Mouse (Mus musculus) ES-E14 (cell line): Measurements from ENCODE around the gene Snx32. TPM values are rescaled to one million over a fixed set of nuclear protein-coding genes. Genes with fewer than 3 reads are reported as not detected.

ENCODE experiments used
- DNase-seq: peaks from one replicate; pipeline ENCODE4 v3.0.0-alpha.2; 2013; ENCODE audit warnings: low read depth, low spot score
- H3K27ac ChIP-seq: 2 replicates; pipeline ENCODE4 v1.5.1; 2012; ENCODE audit warnings: low read depth, mild to moderate bottlenecking, low read length, moderate library complexity, mixed read lengths; ENCODE audit not compliant: poor library complexity, insufficient read depth, severe bottlenecking
- H3K36me3 ChIP-seq: 2 replicates; pipeline ENCODE4 v1.6.1; 2012; ENCODE audit warnings: mild to moderate bottlenecking, low read length, moderate library complexity, mixed read lengths; ENCODE audit not compliant: control insufficient read depth, poor library complexity, insufficient read depth, severe bottlenecking
- H3K4me1 ChIP-seq, 2 experiments: fragments of 150-350 bp in 1 of 2; sonication (generic) in 1 of 2; 2 replicates each; pipeline ENCODE4 v1.6.1; 2012; ENCODE audit warnings: low read length in 2 of 2, mild to moderate bottlenecking in 1 of 2, mixed read lengths in 1 of 2; ENCODE audit not compliant: control insufficient read depth in 2 of 2, insufficient read depth in 2 of 2, poor library complexity in 1 of 2
- H3K4me3 ChIP-seq, 2 experiments: fragments of 150-350 bp in 1 of 2; sonication (generic) in 1 of 2; 2 replicates each; pipeline ENCODE4 v1.5.1; 2012; ENCODE audit warnings: low read length in 2 of 2, low read depth in 1 of 2, mild to moderate bottlenecking in 1 of 2, mixed read lengths in 1 of 2; ENCODE audit not compliant: insufficient read depth in 1 of 2, poor library complexity in 1 of 2, severe bottlenecking in 1 of 2
- H3K9ac ChIP-seq: 2 replicates; pipeline ENCODE4 v1.6.1; 2012; ENCODE audit warnings: low read depth, mild to moderate bottlenecking, low read length, mixed read lengths; ENCODE audit not compliant: poor library complexity, insufficient read depth, severe bottlenecking
- H3K9me3 ChIP-seq: fragments of 150-350 bp; sonication (generic); 2 replicates; pipeline ENCODE4 v1.6.1; 2012; ENCODE audit warnings: low read depth, mild to moderate bottlenecking, low read length; ENCODE audit not compliant: control insufficient read depth, insufficient read depth
- CHD2 ChIP-seq: IDR thresholded peaks from 2 replicates; pipeline ENCODE4 v1.6.1; 2014; ENCODE audit warnings: mild to moderate bottlenecking, low read depth, low read length, inconsistent platforms
- HCFC1 ChIP-seq: IDR thresholded peaks from 2 replicates; pipeline ENCODE4 v1.6.1; 2012; ENCODE audit warnings: low read length, inconsistent platforms, borderline replicate concordance; ENCODE audit not compliant: insufficient read depth
- MAFK ChIP-seq: IDR thresholded peaks from 2 replicates; pipeline ENCODE4 v1.6.1; 2014; ENCODE audit warnings: mild to moderate bottlenecking, low read depth, low read length, inconsistent platforms; ENCODE audit not compliant: insufficient read depth
- ZC3H11A ChIP-seq: IDR thresholded peaks from 2 replicates; pipeline ENCODE4 v1.6.1; 2012; ENCODE audit warnings: low read depth, mild to moderate bottlenecking, inconsistent platforms, low read length, borderline replicate concordance
- ZNF384 ChIP-seq: IDR thresholded peaks from 2 replicates; pipeline ENCODE4 v1.6.1; 2012; ENCODE audit warnings: low read depth, low read length, inconsistent platforms
- in situ Hi-C, 2 experiments: fragments of 600-800 bp; cut with MboI; formaldehyde crosslinking; loops; one replicate each; pipeline ENCODE4 v1.15.1; 2025; ENCODE audit warnings: low sequenced_read_pairs in 2 of 2, inconsistent platforms in 1 of 2; ENCODE audit not compliant: unreplicated experiment in 2 of 2
- total RNA-seq: library from RNA; depleted of rRNA; stranded (reverse); fragments of 300-350 nt; gene quantifications from 2 replicates; pipeline ENCODE4 v1.2.3, GENCODE M21; 2012

Snx32 gene
- total RNA-seq, 1 experiment = 3.3 TPM

DNA sequence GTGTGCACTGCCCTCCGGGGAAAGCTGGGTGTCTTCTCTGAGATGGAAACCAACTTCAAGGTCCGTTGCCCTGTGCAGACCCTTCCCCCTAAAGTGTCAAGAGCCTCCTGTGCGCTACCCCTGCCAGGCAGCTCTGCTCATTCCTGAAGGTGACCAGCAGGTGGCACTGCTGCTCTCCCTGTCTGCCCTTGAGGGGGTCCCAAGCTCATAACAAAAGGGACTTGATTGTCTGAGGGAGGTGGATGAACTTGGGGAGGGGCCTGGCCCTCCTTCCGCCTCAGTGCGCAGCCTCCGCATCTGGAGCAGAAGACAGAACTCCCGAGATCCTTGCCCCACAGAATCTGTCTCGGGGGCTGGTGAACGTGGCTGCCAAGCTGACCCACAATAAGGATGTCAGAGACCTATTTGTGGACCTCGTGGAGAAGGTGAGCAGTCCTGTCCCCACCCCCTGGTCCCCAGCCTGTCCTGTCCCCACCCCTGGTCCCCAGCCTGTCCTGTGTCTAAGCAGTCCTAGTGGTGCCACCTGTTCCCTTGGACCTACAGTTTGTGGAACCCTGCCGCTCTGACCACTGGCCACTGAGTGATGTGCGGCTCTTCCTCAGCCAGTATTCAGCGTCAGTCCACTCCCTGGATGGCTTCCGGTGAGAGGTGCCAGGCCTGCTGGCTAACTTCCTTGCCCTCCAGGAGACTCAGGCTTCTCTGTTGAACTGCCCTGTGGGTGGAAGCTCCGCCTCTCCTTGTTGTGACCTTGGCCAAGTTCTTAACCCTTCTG lies 46.4 kb downstream of the Snx32 start:
- H3K27ac ChIP-seq = 0 out of 2 replicates have a peak overlapping the region, but pooled peaks have one; percentile 26
- H3K4me3 ChIP-seq = peak overlapping the region; percentile 18 to 54
- TF ChIP-seq ZNF384 (no peak), HCFC1 (peak; percentile 40; the same call in 1 of the 2 replicates), ZC3H11A (no peak)
- H3K36me3 ChIP-seq = peaks cover 31% of the 10 kb centered on the region
- H3K9ac ChIP-seq = peak overlapping the region; percentile 53
- peaks cover 7 to 13% of the 10 kb centered on the region in 2 experiments; a peak in 3 of 4 replicates for H3K4me1 ChIP-seq
- DNase-seq = peak; percentile 82
- in situ Hi-C loops = no loop called here
- no peaks in the 10 kb centered on the region for H3K9me3 ChIP-seq

DNA sequence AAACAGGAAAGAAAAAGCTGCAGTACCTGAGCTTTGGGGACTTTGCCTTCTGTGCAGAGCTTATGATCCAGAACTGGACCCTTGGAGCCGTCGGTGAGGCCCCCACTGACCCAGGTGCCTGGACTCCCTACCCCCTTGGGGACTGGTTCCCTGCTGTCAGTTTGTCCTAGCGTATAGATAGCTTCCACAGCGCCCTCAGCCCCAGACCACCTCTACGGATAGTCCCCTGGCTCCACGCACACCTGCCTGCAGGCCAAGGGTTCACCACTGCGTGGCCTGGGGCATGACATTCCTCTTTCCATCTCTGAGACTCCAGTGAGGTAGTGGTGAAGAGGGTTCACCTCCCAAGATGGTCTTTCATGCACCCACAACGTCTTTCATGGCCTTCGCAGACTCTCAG lies 47.1 kb downstream of the Snx32 start:
- Histone ChIP-seq H3K36me3 (peaks cover 31% of the 10 kb centered on the region), H3K27ac (no peak overlapping the region), H3K4me3 (no peak overlapping the region), H3K9me3 (no peaks in the 10 kb centered on the region), H3K4me1 (peaks cover 7 to 9% of the 10 kb centered on the region in 2 experiments; a peak in 2 of 4 replicates), H3K9ac (no peak overlapping the region)
- TF ChIP-seq HCFC1 (no peak), ZC3H11A (no peak), ZNF384 (no peak), MAFK (no peak), CHD2 (no peak)
- in situ Hi-C loops = no loop called here
- no peak for DNase-seq

DNA sequence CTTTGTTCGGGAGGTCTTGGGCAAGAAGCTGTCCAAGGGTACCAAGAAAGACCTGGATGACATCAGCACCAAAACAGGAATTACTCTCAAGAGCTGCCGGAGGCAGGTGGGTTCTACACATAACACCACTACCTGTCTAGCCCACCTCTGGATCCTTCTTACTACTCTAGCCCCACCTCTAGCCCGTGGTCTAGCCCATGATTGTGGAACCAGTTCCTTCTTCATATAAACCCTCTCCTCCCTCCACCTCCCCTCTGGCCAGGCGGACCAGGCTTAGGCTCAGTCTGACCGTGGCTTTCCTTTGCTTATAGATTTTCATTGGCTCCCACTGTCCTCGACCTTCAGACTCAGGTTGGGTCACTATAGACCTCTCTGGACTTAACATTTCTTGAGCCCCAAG lies 48.9 kb downstream of the Snx32 start:
- H3K27ac ChIP-seq = no peak overlapping the region
- in situ Hi-C loops = no loop called here
- H3K9ac ChIP-seq = no peak overlapping the region
- peaks cover 4 to 9% of the 10 kb centered on the region in 2 experiments; a peak in 1 of 4 replicates for H3K4me1 ChIP-seq
- peak overlapping the region in 1 of 2 experiments; percentile 92; a peak in 2 of 4 replicates for H3K4me3 ChIP-seq
- peaks cover 28% of the 10 kb centered on the region for H3K36me3 ChIP-seq
- no peaks in the 10 kb centered on the region for H3K9me3 ChIP-seq
- DNase-seq = no peak
- TF ChIP-seq MAFK (no peak), ZC3H11A (no peak), CHD2 (no peak), ZNF384 (no peak), HCFC1 (no peak)

DNA sequence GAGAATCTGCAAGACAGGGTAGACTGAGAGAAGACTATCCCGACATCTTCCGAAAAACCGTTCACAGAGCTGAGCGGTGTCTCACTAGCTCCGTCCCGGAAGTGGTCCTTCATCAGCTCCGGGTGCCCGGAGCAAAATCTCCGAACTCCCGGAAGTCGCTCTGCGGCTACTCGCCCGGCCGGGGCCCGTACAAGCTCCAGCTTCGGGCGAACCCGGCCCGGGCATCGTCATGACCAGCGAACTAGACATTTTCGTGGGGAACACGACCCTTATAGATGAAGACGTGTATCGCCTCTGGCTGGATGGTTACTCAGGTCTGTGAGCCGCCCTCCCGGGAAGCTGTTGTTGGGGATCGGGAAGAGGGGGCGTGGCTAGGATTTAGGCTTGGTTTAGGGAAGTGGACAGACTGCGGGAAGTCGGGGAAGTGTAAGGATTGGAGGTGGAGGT lies 49.9 kb downstream of the Snx32 start, which contains the start of gene Fibp:
TSS of gene Fibp (plus strand) at position 151 of the 447 bp plus-strand sequence.
- Histone ChIP-seq H3K36me3 (peaks cover 19% of the 10 kb centered on the region), H3K4me1 (peaks cover 6 to 11% of the 10 kb centered on the region in 2 experiments; a peak in 2 of 4 replicates), H3K27ac (no peak within 1 kb of the TSS), H3K9me3 (no peaks in the 10 kb centered on the region), H3K9ac (peak within 1 kb of the TSS; percentile 94), H3K4me3 (peak within 1 kb of the TSS; percentile 92 to 99)
- peak; percentile 68 for DNase-seq
- in situ Hi-C loops = no loop called here
- TF ChIP-seq CHD2 = peak; percentile 35; the same call in 1 of the 2 replicates
- TF ChIP-seq MAFK = no peak
- TF ChIP-seq HCFC1 = peak; percentile 76; the same call in 1 of the 2 replicates
- no peak for TF ChIP-seq ZC3H11A
- no peak for TF ChIP-seq ZNF384

GRCm38 (mm10) chr19:5459896-5460295 lies 50.4 kb downstream of the Snx32 start:
- Histone ChIP-seq H3K9ac (no peak overlapping the region; the same call in 1 of the 2 replicates), H3K9me3 (no peaks in the 10 kb centered on the region), H3K4me1 (peaks cover 6 to 15% of the 10 kb centered on the region in 2 experiments; a peak in 3 of 4 replicates), H3K36me3 (peaks cover 13% of the 10 kb centered on the region; the same call in 1 of the 2 replicates), H3K27ac (no peak overlapping the region), H3K4me3 (peak overlapping the region; percentile 92 to 99)
- in situ Hi-C loops = no loop called here
- no peak for TF ChIP-seq HCFC1
- DNase-seq = no peak
